Mouse (Mus musculus) small intestine, adult 2 months (tissue): Measurements from ENCODE around the gene Slc39a7. TPM values are rescaled to one million over a fixed set of nuclear protein-coding genes. Genes with fewer than 3 reads are reported as not detected.

Experiments used
- H3K27ac ChIP-seq: fragments of 200-500 bp; 2 replicates; pipeline ENCODE4 v1.5.1; 2012; ENCODE audit warnings: low read depth, low read length, control low read depth, inconsistent platforms; ENCODE audit not compliant: insufficient read depth
- H3K27me3 ChIP-seq: fragments of 200-500 bp; 2 replicates; pipeline ENCODE4 v1.6.1; 2012; ENCODE audit warnings: mild to moderate bottlenecking, moderate library complexity, low read length, inconsistent platforms; ENCODE audit not compliant: control insufficient read depth, insufficient read depth
- H3K36me3 ChIP-seq: fragments of 200-500 bp; 2 replicates; pipeline ENCODE4 v1.6.1; 2012; ENCODE audit warnings: mild to moderate bottlenecking, low read length, control low read depth, inconsistent platforms; ENCODE audit not compliant: control insufficient read depth, insufficient read depth
- H3K4me1 ChIP-seq: fragments of 200-500 bp; 2 replicates; pipeline ENCODE4 v1.6.1; 2012; ENCODE audit warnings: low read length, inconsistent platforms, mixed read lengths; ENCODE audit not compliant: control insufficient read depth, insufficient read depth, insufficient read length
- H3K4me3 ChIP-seq: fragments of 200-500 bp; 2 replicates; pipeline ENCODE4 v1.5.1; 2012; ENCODE audit warnings: low read depth, mild to moderate bottlenecking, control low read depth, inconsistent platforms, low read length, moderate library complexity
- CTCF ChIP-seq: fragments of 200-500 bp; IDR thresholded peaks from 2 replicates; pipeline ENCODE4 v1.5.1; 2012; ENCODE audit warnings: low read depth, mild to moderate bottlenecking, control low read depth, inconsistent platforms, low read length, moderate library complexity, mixed read lengths; ENCODE audit not compliant: insufficient replicate concordance, insufficient read length; ENCODE audit errors: extremely low read depth
- POLR2A ChIP-seq: fragments of 200-500 bp; IDR thresholded peaks from 2 replicates; pipeline ENCODE4 v1.6.1; 2012; ENCODE audit warnings: low read depth, mild to moderate bottlenecking, control low read depth, inconsistent platforms, low read length, moderate library complexity
- WGBS: fragments of 180-500 bp; shearing (Covaris S2); methylation state at CpG from one replicate; pipeline ENCODE4 v1.1.7; 2018; 5-methylcytosine and 5-hydroxymethylcytosine counted together
- polyA plus RNA-seq: library from polyadenylated mRNA; depleted of rRNA; stranded (reverse); fragments of >200 nt; gene quantifications from 2 replicates; pipeline ENCODE4 v1.2.3, GENCODE M21; 2012; rRNA removed

Gene Slc39a7
- polyA plus RNA-seq, result 81.5 and 119 TPM in 2 replicates

- Histone ChIP-seq H3K27me3 (no peaks in the 10 kb centered on the region), H3K27ac (peak within 1 kb of the TSS; percentile 74), H3K4me1 (peaks cover 26% of the 10 kb centered on the region), H3K36me3 (peaks cover 32% of the 10 kb centered on the region), H3K4me3 (peak within 1 kb of the TSS; percentile 89)
- WGBS, result under 1% methylated on average over 88 of the region's 88 CpGs
- peak; percentile 81 for TF ChIP-seq POLR2A
- TF ChIP-seq CTCF, result no peak
These were observed at the start of gene Slc39a7, which contains the start of gene Rxrb for GRCm38 (mm10) chr17:34031465-34032173. Gene Slc39a7, minus strand, starts transcription at chr17:34031682. Gene Rxrb, plus strand, starts transcription at chr17:34031812.

- peaks cover 6% of the 10 kb centered on the region for H3K27me3 ChIP-seq
- no peak overlapping the region for H3K27ac ChIP-seq
- 31% methylated on average over 5 of the region's 5 CpGs for WGBS
- H3K4me3 ChIP-seq, result no peak overlapping the region
- TF ChIP-seq CTCF (no peak), POLR2A (no peak)
- peaks cover 4% of the 10 kb centered on the region for H3K4me1 ChIP-seq
- H3K36me3 ChIP-seq, result no peaks in the 10 kb centered on the region
These were observed 48.1 kb upstream of the Slc39a7 start for GRCm38 (mm10) chr17:34079621-34080020.

- TF ChIP-seq POLR2A, result no peak
- no peak for TF ChIP-seq CTCF
- Histone ChIP-seq H3K4me3 (no peak overlapping the region), H3K27me3 (peaks cover 6% of the 10 kb centered on the region), H3K4me1 (peaks cover 4% of the 10 kb centered on the region), H3K27ac (no peak overlapping the region), H3K36me3 (no peaks in the 10 kb centered on the region)
- 85% methylated on average over 11 of the region's 11 CpGs for WGBS
These were observed 47.5 kb upstream of the Slc39a7 start for GRCm38 (mm10) chr17:34079002-34079401.

GRCm38 (mm10) chr17:34078148-34078547 lies 46.7 kb upstream of the Slc39a7 start:
- TF ChIP-seq CTCF (no peak), POLR2A (no peak)
- no peak overlapping the region for H3K4me3 ChIP-seq
- no peak overlapping the region for H3K27ac ChIP-seq
- peaks cover 4% of the 10 kb centered on the region for H3K4me1 ChIP-seq
- 50% methylated on average over 4 of the region's 4 CpGs for WGBS
- H3K36me3 ChIP-seq, result no peaks in the 10 kb centered on the region
- H3K27me3 ChIP-seq, result peaks cover 6% of the 10 kb centered on the region

- TF ChIP-seq POLR2A (no peak), CTCF (peak; percentile 83; the same call in 1 of the 2 replicates)
- peaks cover 6% of the 10 kb centered on the region for H3K27me3 ChIP-seq
- H3K36me3 ChIP-seq, result no peaks in the 10 kb centered on the region
- H3K4me1 ChIP-seq, result peaks cover 4% of the 10 kb centered on the region
- H3K27ac ChIP-seq, result no peak overlapping the region
- 2% methylated on average over 9 of the region's 9 CpGs for WGBS
- H3K4me3 ChIP-seq, result no peak overlapping the region
These were observed 46.1 kb upstream of the Slc39a7 start for GRCm38 (mm10) chr17:34077549-34077948.

GRCm38 (mm10) chr17:34075271-34075670 lies 43.8 kb upstream of the Slc39a7 start:
- H3K4me3 ChIP-seq, result no peak overlapping the region
- peaks cover 4% of the 10 kb centered on the region for H3K4me1 ChIP-seq
- H3K36me3 ChIP-seq, result no peaks in the 10 kb centered on the region
- no peak for TF ChIP-seq POLR2A
- TF ChIP-seq CTCF, result no peak
- H3K27ac ChIP-seq, result no peak overlapping the region
- peaks cover 6% of the 10 kb centered on the region for H3K27me3 ChIP-seq
- WGBS, result 37% methylated on average over 7 of the region's 7 CpGs

- Histone ChIP-seq H3K27ac (no peak overlapping the region), H3K4me1 (no peaks in the 10 kb centered on the region), H3K4me3 (no peak overlapping the region), H3K36me3 (no peaks in the 10 kb centered on the region), H3K27me3 (peaks cover 2% of the 10 kb centered on the region)
- TF ChIP-seq POLR2A (no peak), CTCF (no peak)
- 59% methylated on average over 5 of the region's 5 CpGs for WGBS
These were observed 40.6 kb upstream of the Slc39a7 start for GRCm38 (mm10) chr17:34072091-34072490.

- Histone ChIP-seq H3K27me3 (no peaks in the 10 kb centered on the region), H3K4me3 (no peak overlapping the region), H3K36me3 (no peaks in the 10 kb centered on the region), H3K4me1 (no peaks in the 10 kb centered on the region), H3K27ac (no peak overlapping the region)
- WGBS, result 35% methylated on average over 3 of the region's 3 CpGs
- TF ChIP-seq POLR2A, result no peak
- TF ChIP-seq CTCF, result no peak
These were observed 37.4 kb upstream of the Slc39a7 start for GRCm38 (mm10) chr17:34068864-34069263.
